Mouse (Mus musculus) right cerebral cortex, postnatal 4 days (tissue): ENCODE measurements around the gene Gm6710.
"Not testable (repeated sequence)": the region's sequence is repeated elsewhere in the genome, so short reads cannot be mapped to it uniquely, and the experiment has no call there.

Source experiments
- DNase-seq: peaks from one replicate; pipeline ENCODE4 v3.0.0-alpha.2; 2022

Gm6710 gene

DNA sequence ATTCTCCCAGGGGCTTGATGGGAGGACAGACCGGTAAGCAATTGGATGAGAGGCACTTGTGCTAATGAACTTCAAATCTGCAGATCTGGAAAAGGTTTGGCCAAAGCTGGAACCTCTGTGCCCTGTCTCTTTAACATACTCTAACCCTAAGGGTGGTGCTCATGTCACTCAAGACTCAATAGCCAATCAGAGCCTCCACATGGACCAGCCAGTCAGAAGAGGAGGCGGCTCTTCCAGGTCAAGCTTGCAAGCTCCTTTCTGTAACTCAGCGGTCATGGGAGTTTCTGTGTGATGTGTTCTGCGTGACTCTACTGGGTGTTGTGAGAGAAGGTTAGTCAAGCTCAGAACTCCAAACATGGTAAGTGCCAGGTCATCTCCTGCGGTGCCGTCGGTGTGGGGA, at the start of gene Gm6710:
Gene Gm6710, plus strand, starts transcription at position 196 of the 400 bp plus-strand sequence.
- DNase-seq = not testable (repeated sequence)
